Mouse (Mus musculus) left cerebral cortex, postnatal 25 days (tissue): ENCODE measurements at regions not wholly inside any gene's neighbourhood (a gene's known extent, or its start where the extent isn't known, plus 50 kb on each side); places are given as distances from the start of the nearest gene placed in this dataset.
"Not testable (repeated sequence)": the region's sequence is repeated elsewhere in the genome, so short reads cannot be mapped to it uniquely, and the experiment has no call there.

Source experiments
- DNase-seq, 2 experiments: peaks; one replicate each; pipeline ENCODE4 v3.0.0; 2022; ENCODE audit warnings: low spot score in 2 of 2, mixed read lengths in 1 of 2
- intact Hi-C: fragments of 180-260 bp; cut with DNase I; formaldehyde crosslinking; loops from one replicate; pipeline ENCODE4 v1.15.1; 2025

DNA sequence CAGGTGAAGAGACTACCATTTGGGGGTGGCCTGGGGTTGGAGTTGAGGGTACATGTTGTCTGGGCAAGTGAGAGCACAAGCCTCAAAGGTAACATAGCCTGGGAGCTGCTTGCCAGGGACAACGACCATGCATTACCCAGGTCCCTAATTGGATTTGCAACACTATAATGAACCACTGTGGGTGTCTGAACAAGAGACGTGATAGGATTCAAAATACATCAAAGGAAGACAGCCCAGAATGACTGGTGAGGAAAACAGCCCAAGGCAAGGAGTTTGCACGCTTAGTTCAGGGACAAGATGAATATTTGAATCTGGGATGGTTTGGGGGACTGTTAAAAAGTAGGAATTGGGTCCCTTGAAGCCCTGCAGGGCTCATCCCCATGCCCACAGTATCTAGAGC lies 173.0 kb upstream of the Kit start:
- intact Hi-C loops: no loop called here

DNA sequence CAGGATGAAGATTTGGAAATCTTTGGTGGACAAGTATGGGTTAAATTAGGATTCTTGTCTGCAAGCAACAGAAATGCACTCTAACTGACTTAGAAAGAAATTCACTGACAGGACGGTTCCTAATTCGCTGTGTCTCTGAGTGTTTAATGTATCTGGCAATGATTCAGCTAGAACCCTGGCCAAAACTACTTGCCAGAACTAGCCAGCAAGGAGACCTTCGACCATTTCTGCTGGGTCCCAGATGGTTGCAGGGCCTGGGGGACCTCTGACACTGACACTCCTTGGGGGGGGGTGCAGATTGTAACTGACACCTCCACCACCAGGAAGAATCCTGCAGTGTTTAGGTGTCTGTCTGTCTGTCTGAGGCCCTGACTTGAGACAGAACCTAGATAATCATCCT lies 172.1 kb upstream of the Kit start:
- intact Hi-C loops: no loop called here
- no peak for DNase-seq

More for the DNA sequence above, 173.0 kb upstream of the Kit start:
- no peak for DNase-seq

DNA sequence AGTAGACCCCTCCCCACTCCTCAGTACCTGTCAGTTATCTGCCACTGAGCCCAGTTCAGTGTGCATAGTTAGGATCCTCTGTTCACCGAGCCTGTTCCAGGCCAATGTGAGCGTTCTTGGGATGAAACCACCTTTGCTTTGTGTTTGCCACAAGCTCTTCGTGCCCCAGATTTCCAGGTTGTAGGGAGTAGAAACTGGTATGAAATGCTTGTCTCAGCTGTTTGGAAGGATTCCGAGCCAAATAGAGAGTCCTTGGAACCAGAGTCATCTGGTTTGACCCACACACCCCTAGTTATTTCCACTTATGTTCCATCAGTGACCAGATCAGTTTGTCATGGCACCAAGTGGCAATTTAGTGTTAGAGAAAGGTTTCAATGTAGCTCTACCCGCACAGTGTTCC lies 171.2 kb upstream of the Kit start:
- DNase-seq: no peak
- intact Hi-C loops: no loop called here

DNA sequence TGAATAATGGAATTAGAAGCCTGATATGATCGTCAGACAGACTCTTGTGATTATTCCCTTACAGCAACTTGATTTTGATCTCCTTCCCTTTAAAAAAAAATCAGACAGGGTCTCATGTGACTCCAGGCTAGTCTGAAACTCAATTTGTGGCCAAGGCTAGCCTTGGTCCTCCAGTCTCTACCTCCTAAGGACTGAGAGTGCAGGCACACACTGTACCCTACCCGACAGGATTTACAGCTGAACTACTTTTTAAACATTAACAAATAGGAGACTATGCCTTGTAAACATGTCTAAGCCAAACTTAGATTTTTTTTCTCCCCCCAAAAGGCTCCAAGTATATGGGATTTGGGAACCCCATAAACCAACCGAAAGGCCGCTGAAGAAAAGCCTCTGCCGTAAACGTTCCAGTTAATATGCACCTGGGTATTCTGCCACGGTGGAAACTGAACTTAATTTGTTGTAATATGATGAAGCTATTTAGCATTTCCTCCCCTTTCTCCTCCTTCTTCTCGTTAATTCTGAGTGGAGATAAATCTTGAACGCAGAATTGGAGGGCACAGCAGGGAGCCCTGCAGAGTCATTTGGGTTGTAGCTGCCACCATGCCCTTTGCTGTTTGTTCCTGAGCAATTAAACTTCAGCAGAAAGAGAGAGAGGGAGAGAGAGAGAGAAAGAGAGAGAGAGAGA lies 170.0 kb upstream of the Kit start:
- no peak for DNase-seq
- intact Hi-C loops: no loop called here

DNA sequence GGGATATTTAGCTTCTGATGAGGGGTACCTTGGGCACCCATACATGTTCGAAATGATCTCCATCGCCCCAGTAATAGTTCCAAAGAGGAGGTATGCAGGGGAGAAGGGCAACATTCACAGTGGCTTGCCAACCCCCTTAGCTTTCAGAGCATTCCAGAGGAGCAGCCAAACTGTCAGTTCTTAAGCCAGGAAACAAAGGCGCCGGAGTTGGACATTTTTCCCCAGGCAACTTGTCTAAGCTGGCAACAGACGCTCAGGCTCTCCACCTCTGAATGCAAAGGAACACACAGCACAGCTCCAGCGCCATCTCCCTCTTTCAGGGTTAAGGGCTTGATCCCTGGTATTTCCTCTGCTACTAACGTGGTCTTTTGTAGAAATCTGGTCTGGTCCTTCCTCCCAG lies 169.2 kb upstream of the Kit start:
- DNase-seq: no peak
- intact Hi-C loops: no loop called here

DNA sequence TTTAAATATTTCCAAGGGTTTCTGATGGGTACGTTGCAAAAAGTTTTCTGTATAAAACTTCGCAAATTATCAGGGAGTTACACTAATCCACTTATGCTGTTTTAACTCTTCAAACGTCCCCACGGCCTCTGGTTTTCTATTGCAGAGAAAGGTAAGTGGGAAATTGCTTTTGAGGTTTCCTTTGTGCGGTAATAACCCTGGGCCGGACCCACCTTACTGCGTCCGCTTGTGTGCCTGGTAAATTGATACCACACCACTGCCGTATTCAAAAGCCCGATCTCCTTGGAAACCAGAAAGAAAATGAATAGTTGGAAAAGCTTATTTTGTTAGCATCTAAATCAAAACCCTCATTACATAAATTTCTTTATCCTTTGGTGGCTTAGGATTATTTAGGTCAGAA lies 167.0 kb upstream of the Kit start:
- intact Hi-C loops: no loop called here

DNA sequence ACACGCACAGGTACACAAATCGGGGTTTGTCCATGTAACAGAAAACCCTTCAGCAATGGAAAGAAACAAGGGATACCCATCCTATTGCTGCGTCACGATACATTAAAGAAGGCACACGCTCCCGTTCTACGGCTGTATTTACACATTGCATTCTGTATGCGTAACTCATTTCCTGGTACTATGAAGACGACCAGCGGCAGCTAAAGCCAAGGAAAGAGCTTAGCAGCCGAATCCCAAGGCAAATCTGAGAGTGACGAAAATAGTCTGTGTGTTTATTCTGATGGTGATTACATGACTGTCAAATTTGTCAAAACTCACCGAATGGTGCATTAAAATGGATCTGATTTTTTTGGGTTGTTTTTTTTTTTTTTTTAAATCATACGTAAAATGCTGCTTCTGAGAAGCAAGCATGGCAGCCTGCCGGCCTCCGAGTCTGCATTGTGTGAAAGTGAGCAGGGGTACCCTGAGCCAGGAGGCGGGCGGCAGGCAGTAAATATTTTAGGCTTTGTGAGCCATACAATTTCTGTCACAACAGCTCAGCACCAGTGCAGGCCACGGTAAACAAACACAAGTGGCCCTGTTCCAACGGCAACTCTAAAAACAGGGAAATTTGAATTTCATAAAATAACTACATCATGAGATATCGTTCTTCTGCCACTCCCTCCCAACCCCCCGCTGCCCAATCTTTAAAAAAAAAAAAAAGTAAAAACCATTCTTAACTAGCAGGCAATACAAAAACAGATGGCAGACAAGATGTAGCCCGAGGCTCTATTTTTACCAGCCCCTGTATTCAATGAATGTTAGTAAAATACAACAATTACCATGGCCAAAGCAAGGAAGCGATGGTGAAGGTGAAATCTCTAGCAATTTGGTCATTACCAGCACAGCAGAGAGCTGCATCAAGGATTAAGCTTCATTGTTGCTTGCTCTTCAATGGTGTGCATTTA lies 164.2 kb upstream of the Kit start:
- peak; percentile 23 to 24 for DNase-seq
- intact Hi-C loops: no loop called here

More for the DNA sequence above, 167.0 kb upstream of the Kit start:
- no peak for DNase-seq

DNA sequence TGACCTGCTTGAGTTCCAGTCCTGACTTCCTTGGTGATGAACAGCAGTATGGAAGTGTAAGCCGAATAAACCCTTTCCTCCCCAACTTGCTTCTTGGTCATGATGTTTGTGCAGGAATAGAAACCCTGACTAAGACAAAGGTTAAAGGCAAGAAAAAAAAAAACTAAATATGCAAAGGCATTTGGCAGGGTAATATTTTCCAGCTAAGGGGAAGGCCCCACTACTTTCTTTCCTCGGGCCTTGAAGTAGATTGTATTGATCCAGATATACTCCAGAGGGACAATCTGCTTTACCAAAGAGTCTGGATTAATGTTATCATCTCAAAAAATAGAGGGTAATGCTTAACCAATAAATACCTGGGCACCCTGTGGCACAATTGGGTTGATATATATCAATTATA lies 155.4 kb upstream of the Kit start:
- intact Hi-C loops: not testable (repeated sequence)

DNA sequence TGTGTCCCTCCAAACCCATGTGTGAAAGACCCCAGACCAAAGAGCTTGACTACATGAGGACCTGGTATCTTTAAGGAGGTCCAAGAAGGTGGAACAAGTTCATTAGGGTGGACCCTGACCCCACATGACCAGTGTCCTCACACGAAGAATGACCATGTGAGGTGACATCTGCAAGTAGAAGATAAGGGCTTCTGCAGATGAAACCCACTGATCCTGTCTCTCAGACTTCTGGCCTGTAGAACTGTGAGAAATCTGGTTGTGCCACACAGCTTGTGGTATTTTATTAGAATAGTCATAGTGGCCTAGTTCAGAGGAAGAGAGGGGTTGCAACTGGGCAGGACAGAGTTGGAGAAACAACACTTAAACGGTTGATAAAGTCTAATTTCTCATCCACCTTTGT lies 141.8 kb upstream of the Kit start:
- intact Hi-C loops: no loop called here
- no peak for DNase-seq

More for the DNA sequence above, 155.4 kb upstream of the Kit start:
- DNase-seq: not testable (repeated sequence)

DNA sequence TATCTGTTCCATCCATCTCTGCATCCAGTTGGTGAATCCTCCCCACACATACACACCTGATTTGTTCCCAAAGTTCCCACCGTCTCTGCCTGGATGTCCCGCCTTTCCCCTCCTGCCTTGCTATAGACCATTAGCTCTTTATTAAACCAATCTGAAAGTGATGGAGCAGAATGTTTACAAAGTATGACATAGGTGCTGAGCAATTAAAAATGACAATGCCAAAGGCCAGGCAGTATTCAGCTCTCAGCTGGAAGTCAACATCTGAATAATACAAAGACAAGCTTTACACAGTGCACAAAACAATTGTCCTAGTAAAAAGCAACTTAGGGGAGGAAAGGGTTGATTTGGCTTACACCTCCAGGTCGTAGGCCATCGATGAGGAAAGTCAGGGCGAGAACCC lies 136.8 kb upstream of the Kit start:
- DNase-seq: no peak
- intact Hi-C loops: no loop called here

DNA sequence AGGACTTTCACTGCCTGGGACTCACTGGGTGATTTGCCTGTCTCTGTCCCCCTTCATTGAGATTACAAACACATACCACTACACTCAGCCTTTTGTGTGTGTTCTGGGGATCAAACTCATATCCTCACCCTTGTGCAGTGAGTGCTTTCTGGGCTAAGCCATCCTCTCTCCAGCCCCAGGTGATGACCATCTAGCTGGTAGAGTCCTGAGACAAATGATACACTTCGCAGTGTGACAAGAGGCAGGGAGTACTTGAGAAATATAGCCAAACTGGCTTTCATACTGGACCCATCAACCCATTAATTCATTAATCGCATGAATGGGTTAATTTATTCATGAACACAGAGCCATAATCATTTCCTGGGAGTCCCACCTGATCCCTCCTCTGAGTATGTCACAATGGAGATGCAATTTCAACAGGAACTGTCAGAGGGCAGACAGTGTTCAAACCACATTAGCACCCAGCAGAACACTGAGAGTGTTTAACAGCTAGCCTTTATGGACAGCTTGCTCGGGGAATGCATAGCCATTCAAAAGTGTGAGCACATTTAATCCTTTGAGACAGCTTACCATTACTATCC lies 130.6 kb upstream of the Kit start:
- intact Hi-C loops: no loop called here
- no peak for DNase-seq

DNA sequence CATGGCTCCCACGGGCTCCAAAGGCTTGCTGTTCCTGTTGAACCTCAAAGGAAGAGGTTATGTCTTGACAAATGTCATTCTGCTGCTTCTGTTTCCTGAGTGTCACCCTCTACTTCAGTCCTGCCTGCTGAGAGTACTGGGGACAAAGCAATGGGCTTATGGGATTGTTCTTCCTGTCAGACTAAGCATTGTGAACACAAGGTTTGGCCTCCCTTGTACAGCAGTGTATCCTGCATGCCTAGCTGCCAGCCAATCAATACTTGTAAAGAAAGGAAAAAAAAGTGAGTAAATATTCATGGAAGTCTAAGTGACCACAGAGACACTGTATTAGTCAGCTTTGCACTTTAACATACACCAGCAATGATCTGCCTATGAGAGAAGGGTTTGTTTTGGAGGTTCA lies 128.3 kb upstream of the Kit start:
- DNase-seq: no peak
- intact Hi-C loops: no loop called here

DNA sequence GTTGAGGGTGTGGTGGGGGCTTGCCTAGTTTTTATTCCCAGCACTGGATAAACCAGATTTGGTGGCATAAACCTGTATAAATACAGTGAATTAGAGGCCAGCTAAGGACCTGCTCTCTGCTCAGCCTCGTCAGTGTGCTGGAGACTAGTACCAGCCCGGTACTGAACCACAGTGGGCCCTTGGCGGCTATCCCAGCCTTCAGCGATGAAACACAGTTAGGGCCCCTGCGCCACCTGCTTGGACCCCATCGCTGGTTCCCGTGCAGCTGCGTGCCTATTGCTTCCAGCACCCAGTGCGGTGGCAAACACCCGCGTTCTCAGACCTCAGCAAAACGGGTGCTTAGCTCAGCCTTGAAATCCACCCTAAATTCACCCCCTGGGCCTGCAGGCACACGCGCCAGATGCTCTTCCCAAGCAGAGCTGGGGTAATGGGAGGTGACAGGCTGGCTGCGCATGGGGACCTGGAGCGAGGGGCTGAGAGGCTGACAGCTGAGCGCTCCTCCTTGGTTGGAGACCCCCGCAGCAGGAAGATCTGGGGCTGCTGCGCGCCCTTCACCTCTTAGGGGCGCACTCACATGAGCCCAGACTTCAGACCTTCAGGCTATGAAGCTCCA lies 124.7 kb upstream of the Kit start:
- intact Hi-C loops: loop anchor here (10.0 kb wide), 1 partner anchor 405 kb away; no protein-coding TSS in a partner anchor
- no peak for DNase-seq

DNA sequence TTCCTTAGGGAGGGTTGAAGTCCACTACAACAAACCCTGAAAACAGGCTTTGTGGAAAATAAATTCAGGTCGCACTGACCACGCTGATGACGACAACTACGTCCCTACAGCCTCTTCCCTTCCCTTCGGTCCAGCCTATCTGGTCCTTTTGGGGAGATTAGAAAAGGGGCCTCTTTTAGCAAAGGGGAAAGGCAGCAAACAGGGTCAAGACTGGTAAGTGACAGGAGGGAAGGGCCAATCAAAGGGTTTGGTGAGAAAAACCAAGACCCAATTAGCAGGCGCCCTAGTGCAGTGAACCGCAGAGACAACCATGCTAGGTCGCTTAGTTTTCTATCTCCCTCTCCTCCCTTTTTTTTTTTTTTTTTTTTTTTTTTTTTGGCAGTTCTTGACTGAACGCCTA lies 124.2 kb upstream of the Kit start:
- intact Hi-C loops: loop anchor here (10.0 kb wide), 1 partner anchor 404 kb away; no protein-coding TSS in a partner anchor
- DNase-seq: no peak

DNA sequence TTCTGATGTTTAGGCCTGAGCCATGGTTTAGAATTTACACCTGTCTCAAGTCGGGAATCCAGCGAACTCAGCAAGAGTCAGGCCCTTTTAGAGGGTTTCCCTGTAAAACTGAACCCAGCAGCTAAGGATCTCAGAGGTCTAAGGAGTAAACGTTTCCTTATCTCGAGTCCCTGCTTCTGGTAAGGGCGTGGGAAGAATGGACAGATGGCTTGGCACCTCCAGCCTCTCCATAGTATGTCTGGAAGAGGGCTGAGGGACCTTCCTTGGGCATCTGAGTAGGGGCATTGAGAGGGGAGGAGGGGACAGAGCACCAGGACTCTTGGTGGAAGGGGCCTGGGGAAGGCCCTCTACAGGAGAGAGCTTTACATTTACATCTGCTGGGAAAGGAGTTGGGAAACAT lies 123.6 kb upstream of the Kit start:
- intact Hi-C loops: loop anchor here (10.0 kb wide), 1 partner anchor 404 kb away; no protein-coding TSS in a partner anchor

DNA sequence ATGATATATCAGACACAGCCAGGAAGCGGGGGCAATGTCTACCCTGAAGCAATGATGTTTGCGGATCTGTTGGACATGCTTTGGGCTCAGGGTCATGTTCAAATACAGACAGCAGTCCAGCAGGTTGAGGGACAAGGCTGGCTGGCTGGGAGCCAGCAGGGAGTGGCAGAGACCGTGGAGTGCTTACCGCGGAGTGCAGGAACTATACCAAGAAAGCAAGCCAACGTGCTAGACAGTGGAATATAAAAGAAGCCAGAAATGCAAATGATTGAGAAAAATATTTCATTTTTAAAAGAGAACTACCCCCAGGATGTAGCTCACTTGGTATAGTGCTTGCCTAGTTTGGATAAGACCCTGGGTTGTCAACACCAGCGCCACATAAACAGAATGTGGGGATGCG lies 123.0 kb upstream of the Kit start:
- DNase-seq: peak in 1 of 2 experiments; percentile 24
- intact Hi-C loops: loop anchor here (10.0 kb wide), 1 partner anchor 403 kb away; no protein-coding TSS in a partner anchor

More for the DNA sequence above, 123.6 kb upstream of the Kit start:
- DNase-seq: no peak

DNA sequence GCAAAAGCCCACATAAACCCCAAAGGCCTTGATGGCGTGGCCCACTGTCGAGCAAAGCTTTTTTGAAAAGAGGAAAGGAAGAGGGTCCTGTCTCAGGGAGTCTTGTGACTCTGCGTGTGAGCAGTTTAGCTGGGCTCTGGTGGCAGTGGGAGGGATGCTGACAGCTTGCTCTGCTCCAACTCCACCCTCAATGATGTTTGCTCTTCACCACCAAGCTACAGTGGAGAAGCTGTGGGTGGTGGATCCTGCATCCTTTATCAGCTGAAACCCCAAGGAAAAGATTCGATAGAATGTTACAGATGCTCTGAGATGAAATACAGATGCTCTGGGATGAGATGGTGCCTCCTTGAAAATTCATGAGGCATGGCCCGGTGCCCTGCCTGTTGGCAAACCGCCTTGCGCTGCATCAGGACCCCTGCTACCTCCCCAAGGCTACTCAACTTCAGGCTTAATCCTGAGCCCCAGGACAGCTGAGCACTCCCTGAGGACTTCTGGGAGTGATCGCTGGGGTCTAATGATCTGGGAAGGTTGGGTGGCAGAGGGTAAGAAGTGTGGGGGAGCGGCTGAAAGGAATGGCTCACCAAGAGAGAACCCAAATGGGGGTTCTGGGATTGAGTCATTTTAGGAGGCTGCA lies 120.8 kb upstream of the Kit start:
- intact Hi-C loops: loop anchor here (10.0 kb wide), 1 partner anchor 401 kb away; no protein-coding TSS in a partner anchor

DNA sequence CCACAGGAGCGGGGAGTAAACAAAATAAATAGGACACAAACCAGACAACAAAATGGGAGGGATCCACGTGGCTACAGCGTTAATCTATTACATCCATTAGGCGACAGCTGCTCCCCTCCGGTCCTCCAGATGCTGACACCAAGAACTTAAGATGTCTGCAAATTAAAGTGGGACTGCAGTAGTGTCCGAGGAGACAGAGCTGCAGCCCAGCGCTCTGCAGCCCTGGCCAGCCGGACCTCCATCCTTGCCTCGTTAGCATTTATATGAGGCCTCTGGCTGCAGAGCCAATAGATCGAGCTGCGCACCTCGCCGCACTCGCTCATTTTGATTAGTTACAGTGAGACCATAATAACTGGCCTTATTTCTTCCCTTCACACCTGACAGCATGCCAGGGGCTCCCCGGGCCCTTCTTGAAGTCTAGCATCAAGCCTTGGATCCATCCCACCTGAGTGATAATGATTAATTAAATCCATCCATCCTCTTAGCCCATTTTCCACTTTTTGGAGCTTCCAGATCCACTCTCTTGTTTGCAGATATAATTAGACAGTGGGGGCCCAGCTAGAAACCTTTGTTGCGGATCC lies 119.7 kb upstream of the Kit start:
- intact Hi-C loops: loop anchor here (10.0 kb wide), 1 partner anchor 400 kb away; no protein-coding TSS in a partner anchor
- DNase-seq: no peak

More for the DNA sequence above, 120.8 kb upstream of the Kit start:
- DNase-seq: peak in 1 of 2 experiments; percentile 57

DNA sequence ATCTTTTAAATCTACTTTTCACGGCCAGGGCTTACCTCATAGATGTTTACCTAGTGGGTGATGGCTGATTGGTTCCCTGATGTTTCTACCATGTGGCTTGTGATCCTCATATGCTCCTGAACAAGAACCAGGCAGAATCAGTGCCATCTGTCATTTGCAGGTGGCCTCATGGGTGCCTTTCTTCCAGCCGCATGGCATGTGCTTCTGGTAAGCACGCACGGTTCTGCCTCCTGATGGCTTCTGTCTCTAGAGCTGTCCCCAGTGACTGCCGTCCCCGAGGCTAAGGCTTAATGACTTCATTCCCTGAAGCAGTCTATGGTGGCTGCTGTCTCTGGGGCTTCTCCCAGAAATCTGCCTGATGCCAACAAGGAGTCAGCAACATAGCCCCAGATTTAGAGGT lies 117.3 kb upstream of the Kit start:
- no peak for DNase-seq
- intact Hi-C loops: loop anchor here (10.0 kb wide), 1 partner anchor 397 kb away; no protein-coding TSS in a partner anchor
